Mouse (Mus musculus): ENCODE data around the gene Zfp709. TPM values are rescaled to one million over a fixed set of nuclear protein-coding genes. Genes with fewer than 3 reads are reported as not detected.

Zfp709 gene
- polyA plus RNA-seq, 1 experiment from 2014 or later, result 8.2 TPM

DNA sequence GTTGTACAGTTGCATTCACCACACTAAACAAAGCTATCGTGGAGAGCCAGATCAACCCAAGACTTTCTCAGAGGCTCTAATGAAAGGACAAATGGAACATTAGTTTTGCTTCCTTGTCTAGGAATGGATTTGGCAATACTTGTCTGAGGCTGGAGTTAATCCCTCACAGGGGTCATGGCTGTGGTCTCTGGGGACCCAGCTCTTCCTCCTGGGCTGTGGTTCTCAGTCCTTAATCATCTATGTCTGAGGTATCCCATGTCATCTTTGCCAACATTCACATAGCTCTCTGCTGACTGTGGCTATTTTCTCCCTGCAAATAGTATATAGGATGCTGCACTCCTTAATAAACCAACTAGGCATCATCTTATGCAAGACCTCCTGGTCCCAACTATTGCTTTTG, 60.0 kb downstream of the Zfp709 start:
- Histone ChIP-seq H3K27me3 (ENCODE audit: control insufficient read depth, insufficient read depth, low read length) (no peaks in the 10 kb centered on the region), H3K4me2 (replicated peaks; ENCODE audit: low read depth, low read length) (no peak overlapping the region), H3K9ac (ENCODE audit: low read depth, low read length) (no peak overlapping the region), H3K36me3 (ENCODE audit: control insufficient read depth, insufficient read depth, low read length) (no peaks in the 10 kb centered on the region), H3K4me3 (ENCODE audit: low read depth, low read length) (no peak overlapping the region), H3K27ac (ENCODE audit: low read depth, low read length) (no peak overlapping the region), H3K9me3 (ENCODE audit: control insufficient read depth, low read length) (no peaks in the 10 kb centered on the region), H3K4me1 (replicated peaks; ENCODE audit: control insufficient read depth, insufficient read depth, low read length) (no peaks in the 10 kb centered on the region)
- no peak for ATAC-seq (ENCODE audit: low FRiP score)
- DNase-seq (ENCODE audit: low spot score), result no peak
- WGBS, result 94% methylated on average over 1 of the region's 1 CpGs

Other genes starting within 250 kb of the Zfp709 start
- gene Unc13a, start 210.3 kb upstream of the Zfp709 start, polyA plus RNA-seq (2014; fragmentation: Nextera tagmentation; extraction: Ambion mirVana), result 7.3 and 9.1 TPM in 2 replicates
- 0.99 and 1.4 TPM in 2 replicates for gene Jak3, start 205.7 kb upstream of the Zfp709 start, polyA plus RNA-seq (2014; fragmentation: Nextera tagmentation; extraction: Ambion mirVana)
- 0.35 and 0.37 TPM in 2 replicates for gene Insl3, start 192.8 kb upstream of the Zfp709 start, polyA plus RNA-seq (2014; fragmentation: Nextera tagmentation; extraction: Ambion mirVana)
- gene B3gnt3, start 180.2 kb upstream of the Zfp709 start, polyA plus RNA-seq (2014; fragmentation: Nextera tagmentation; extraction: Ambion mirVana), result 0.36 and 0.45 TPM in 2 replicates
- gene Fcho1, start 156.3 kb upstream of the Zfp709 start, polyA plus RNA-seq (2014; fragmentation: Nextera tagmentation; extraction: Ambion mirVana), result 13.6 and 15.0 TPM in 2 replicates
- gene Zfp882, start 26.6 kb downstream of the Zfp709 start, polyA plus RNA-seq (2014; fragmentation: Nextera tagmentation; extraction: Ambion mirVana), result 9.1 and 12.4 TPM in 2 replicates
- gene Zfp617, start 26.6 kb downstream of the Zfp709 start, polyA plus RNA-seq (2014; fragmentation: Nextera tagmentation; extraction: Ambion mirVana), result 40.2 and 43.5 TPM in 2 replicates
- gene Zfp961, start 69.0 kb downstream of the Zfp709 start, polyA plus RNA-seq (2014; fragmentation: Nextera tagmentation; extraction: Ambion mirVana), result 21.4 and 27.0 TPM in 2 replicates
- 0.56 and 0.94 TPM in 2 replicates for gene Cyp4f18, start 127.6 kb downstream of the Zfp709 start, polyA plus RNA-seq (2014; fragmentation: Nextera tagmentation; extraction: Ambion mirVana)
- gene Olfr372, start 159.2 kb downstream of the Zfp709 start, polyA plus RNA-seq (2014; fragmentation: Nextera tagmentation; extraction: Ambion mirVana), result not detected in 2 replicates
- gene Olfr373, start 201.2 kb downstream of the Zfp709 start, polyA plus RNA-seq (2014; fragmentation: Nextera tagmentation; extraction: Ambion mirVana), result not detected in 2 replicates
- not detected in 2 replicates for gene Olfr374, start 225.0 kb downstream of the Zfp709 start, polyA plus RNA-seq (2014; fragmentation: Nextera tagmentation; extraction: Ambion mirVana)

Data from hindbrain, embryonic 11.5 days (tissue).